Mouse (Mus musculus) megakaryocyte, embryonic 14.5 days (primary cell): Measurements from ENCODE around the gene Gm49342.
"Not testable (repeated sequence)": the region's sequence is repeated elsewhere in the genome, so short reads cannot be mapped to it uniquely, and the experiment has no call there.

Source experiments
- FLI1 ChIP-seq: IDR thresholded peaks from 2 replicates; pipeline ENCODE4 v1.6.1; 2012; ENCODE audit warnings: low read length, inconsistent platforms, mixed read lengths
- GATA1 ChIP-seq: IDR thresholded peaks from 3 replicates; pipeline ENCODE4 v1.6.1; 2012; ENCODE audit warnings: mixed read lengths, low read length, inconsistent platforms, borderline replicate concordance

DNA sequence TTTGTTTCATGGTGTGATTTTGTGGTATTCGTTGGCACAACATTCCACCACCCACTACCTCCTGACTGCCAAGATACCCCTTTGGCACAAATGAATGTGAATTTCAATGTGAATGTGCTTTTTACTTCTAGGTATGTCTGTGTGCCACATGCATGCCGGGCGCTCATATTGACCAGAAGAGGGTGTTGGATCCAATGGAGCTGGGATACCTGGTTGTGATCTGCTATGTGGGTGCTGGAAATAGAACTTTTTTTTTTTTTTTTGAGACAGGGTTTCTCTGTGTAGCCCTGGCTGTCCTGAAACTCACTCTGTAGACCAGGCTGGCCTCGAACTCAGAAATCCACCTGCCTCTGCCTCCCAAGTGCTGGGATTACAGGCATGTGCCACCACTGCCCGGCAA, 28.7 kb downstream of the Gm49342 start:
- TF ChIP-seq GATA1, FLI1: not testable (repeated sequence)
